Mouse (Mus musculus) heart, postnatal 0 days (tissue): Measurements from ENCODE around the gene Gm5127. TPM values are rescaled to one million over a fixed set of nuclear protein-coding genes. Genes with fewer than 3 reads are reported as not detected.

Experiments
- ATAC-seq: fragments of 200-750 bp; cut with Nextera tagmentation; 2 replicates; pipeline ENCODE4 v1.8.0; 2017; ENCODE audit warnings: low read depth, moderate number of reproducible peaks, moderate library complexity; ENCODE audit not compliant: insufficient read depth
- DNase-seq: peaks from one replicate; pipeline ENCODE4 v3.0.0-alpha.2; 2016; ENCODE audit warnings: low spot score
- H3K27ac ChIP-seq: fragments of 300-500 bp; sonication (generic); 2 replicates; pipeline ENCODE4 v1.5.1; 2014; ENCODE audit warnings: low read depth, mild to moderate bottlenecking
- H3K27me3 ChIP-seq: fragments of 300-500 bp; sonication (generic); 2 replicates; pipeline ENCODE4 v1.6.1; 2014; ENCODE audit warnings: low read length, mixed read lengths; ENCODE audit not compliant: control insufficient read depth, insufficient read depth
- H3K36me3 ChIP-seq: fragments of 300-500 bp; sonication (generic); replicated peaks from 2 replicates; pipeline ENCODE4 v1.6.1; 2014; ENCODE audit warnings: low read length, mixed read lengths; ENCODE audit not compliant: control insufficient read depth, insufficient read depth
- H3K4me1 ChIP-seq: fragments of 300-500 bp; sonication (generic); 2 replicates; pipeline ENCODE4 v1.6.1; 2014; ENCODE audit warnings: antibody characterized with exemption; ENCODE audit not compliant: control insufficient read depth, insufficient read depth
- H3K4me2 ChIP-seq: fragments of 300-500 bp; sonication (generic); 2 replicates; pipeline ENCODE4 v1.6.1; 2014; ENCODE audit warnings: low read depth, mild to moderate bottlenecking, low read length, moderate library complexity
- H3K4me3 ChIP-seq: fragments of 300-500 bp; sonication (generic); 2 replicates; pipeline ENCODE4 v1.5.1; 2014; ENCODE audit warnings: low read depth, low read length
- H3K9ac ChIP-seq: fragments of 300-500 bp; sonication (generic); replicated peaks from 2 replicates; pipeline ENCODE4 v1.6.1; 2014; ENCODE audit warnings: low read depth, low read length, mixed read lengths
- H3K9me3 ChIP-seq: fragments of 300-500 bp; sonication (generic); replicated peaks from 2 replicates; pipeline ENCODE4 v1.6.1; 2016; ENCODE audit warnings: low read length; ENCODE audit not compliant: control insufficient read depth
- CTCF ChIP-seq: IDR thresholded peaks from 2 replicates; pipeline ENCODE4 v1.5.1; 2016; ENCODE audit warnings: antibody characterized with exemption, control low read depth, low read depth
- EP300 ChIP-seq: IDR thresholded peaks from 2 replicates; pipeline ENCODE4 v1.6.1; 2016; ENCODE audit warnings: antibody characterized with exemption, low read depth
- WGBS: fragments of 180-500 bp; shearing (Covaris S2); extraction: QIAGEN DNeasy Blood & Tissue Kit; methylation state at CpG from one replicate; pipeline ENCODE4 v1.1.7; 2014; 5-methylcytosine and 5-hydroxymethylcytosine counted together
- microRNA-seq: library from miRNA; unstranded; fragments of <30 nt; microRNA quantifications from one replicate; pipeline ENCODE4, GENCODE M21; 2016
- polyA plus RNA-seq: library from polyadenylated mRNA; unstranded; fragments of >200 nt; fragmentation: Nextera tagmentation; extraction: Ambion mirVana; gene quantifications from 2 replicates; pipeline ENCODE4 v1.2.1, GENCODE M21; 2015
- total RNA-seq: library from RNA; depleted of rRNA; stranded (reverse); fragments of >200 nt; gene quantifications from 2 replicates; pipeline ENCODE4 v1.2.3, GENCODE M21; 2014; ENCODE audit warnings: low replicate concordance; rRNA removed

Gene Gm5127
- total and polyA plus RNA-seq, 2 experiments from 2014 or later: not detected

- Histone ChIP-seq H3K4me2 (no peak overlapping the region), H3K27me3 (no peaks in the 10 kb centered on the region), H3K9ac (no peak overlapping the region), H3K36me3 (no peaks in the 10 kb centered on the region), H3K4me3 (no peak overlapping the region), H3K27ac (no peak overlapping the region), H3K9me3 (no peaks in the 10 kb centered on the region), H3K4me1 (no peaks in the 10 kb centered on the region)
- DNase-seq (peak; percentile 7), ATAC-seq (no peak)
- TF ChIP-seq CTCF (no peak), EP300 (peak; percentile 52; the same call in 1 of the 2 replicates)
Measured at GRCm38 (mm10) chrX:106742241-106742640, 159.3 kb downstream of the Gm5127 start.

- no peaks in the 10 kb centered on the region for H3K9me3 ChIP-seq
- TF ChIP-seq CTCF (no peak), EP300 (no peak)
Measured at GRCm38 (mm10) chrX:106755272-106755671, 172.3 kb downstream of the Gm5127 start.

More at GRCm38 (mm10) chrX:106755272-106755671, 172.3 kb downstream of the Gm5127 start:
- Histone ChIP-seq H3K4me3 (no peak overlapping the region), H3K4me1 (no peaks in the 10 kb centered on the region), H3K4me2 (no peak overlapping the region), H3K27ac (no peak overlapping the region), H3K27me3 (no peaks in the 10 kb centered on the region), H3K9ac (no peak overlapping the region), H3K36me3 (no peaks in the 10 kb centered on the region)
- ATAC-seq: no peak
- no peak for DNase-seq
- WGBS: 48% methylated on average over 1 of the region's 1 CpGs

Small RNA genes within 50 kb of the gene (microRNA-seq; reads per million reads assigned to microRNA genes)
- not detected for gene Gm22102

Other genes starting within 250 kb of the Gm5127 start
- not detected in 2 replicates for gene Fndc3c1, start 97.8 kb upstream of the Gm5127 start, total RNA-seq
- gene Fndc3c1, start 97.8 kb upstream of the Gm5127 start, polyA plus RNA-seq: 0.07 and 0.11 TPM in 2 replicates
- gene Cysltr1, start 20.5 kb downstream of the Gm5127 start, total RNA-seq: 0.08 and 0.35 TPM in 2 replicates
- gene Cysltr1, start 20.5 kb downstream of the Gm5127 start, polyA plus RNA-seq: 1.5 and 1.7 TPM in 2 replicates